Mouse (Mus musculus) heart, embryonic 13.5 days (tissue): ENCODE measurements at regions not wholly inside any gene's neighbourhood (a gene's known extent, or its start where the extent isn't known, plus 50 kb on each side); places are given as distances from the start of the nearest gene placed in this dataset.

ENCODE experiments used
- ATAC-seq: fragments of 200-750 bp; cut with Nextera tagmentation; 2 replicates; pipeline ENCODE4 v1.8.0; 2017; ENCODE audit warnings: moderate TSS enrichment; ENCODE audit not compliant: insufficient number of reproducible peaks, low FRiP score, low TSS enrichment; ENCODE audit errors: extremely low read depth
- H3K27ac ChIP-seq: fragments of 300-500 bp; sonication (generic); replicated peaks from 2 replicates; pipeline ENCODE4 v1.5.1; 2015; ENCODE audit warnings: moderate library complexity, mild to moderate bottlenecking, inconsistent platforms
- H3K27me3 ChIP-seq: fragments of 300-500 bp; sonication (generic); replicated peaks from 2 replicates; pipeline ENCODE4 v1.6.1; 2015; ENCODE audit warnings: mild to moderate bottlenecking, inconsistent platforms
- H3K36me3 ChIP-seq: fragments of 300-500 bp; sonication (generic); 2 replicates; pipeline ENCODE4 v1.6.1; 2015; ENCODE audit warnings: mild to moderate bottlenecking, inconsistent platforms
- H3K4me1 ChIP-seq: fragments of 300-500 bp; sonication (generic); 2 replicates; pipeline ENCODE4 v1.6.1; 2015; ENCODE audit warnings: inconsistent platforms
- H3K4me2 ChIP-seq: fragments of 300-500 bp; sonication (generic); 2 replicates; pipeline ENCODE4 v1.6.1; 2015; ENCODE audit warnings: inconsistent platforms, mild to moderate bottlenecking, moderate library complexity
- H3K4me3 ChIP-seq: fragments of 300-500 bp; sonication (generic); 2 replicates; pipeline ENCODE4 v1.5.1; 2015; ENCODE audit warnings: moderate library complexity, mild to moderate bottlenecking, inconsistent platforms
- H3K9ac ChIP-seq: fragments of 300-500 bp; sonication (generic); 2 replicates; pipeline ENCODE4 v1.6.1; 2015; ENCODE audit warnings: inconsistent platforms, mild to moderate bottlenecking, moderate library complexity
- H3K9me3 ChIP-seq: fragments of 300-500 bp; sonication (generic); 2 replicates; pipeline ENCODE4 v1.6.1; 2016; ENCODE audit warnings: inconsistent platforms
- WGBS: fragments of 180-500 bp; shearing (Covaris S2); methylation state at CpG from one replicate; pipeline ENCODE4 v1.1.7; 2015; ENCODE audit warnings: mixed read lengths; 5-methylcytosine and 5-hydroxymethylcytosine counted together

DNA sequence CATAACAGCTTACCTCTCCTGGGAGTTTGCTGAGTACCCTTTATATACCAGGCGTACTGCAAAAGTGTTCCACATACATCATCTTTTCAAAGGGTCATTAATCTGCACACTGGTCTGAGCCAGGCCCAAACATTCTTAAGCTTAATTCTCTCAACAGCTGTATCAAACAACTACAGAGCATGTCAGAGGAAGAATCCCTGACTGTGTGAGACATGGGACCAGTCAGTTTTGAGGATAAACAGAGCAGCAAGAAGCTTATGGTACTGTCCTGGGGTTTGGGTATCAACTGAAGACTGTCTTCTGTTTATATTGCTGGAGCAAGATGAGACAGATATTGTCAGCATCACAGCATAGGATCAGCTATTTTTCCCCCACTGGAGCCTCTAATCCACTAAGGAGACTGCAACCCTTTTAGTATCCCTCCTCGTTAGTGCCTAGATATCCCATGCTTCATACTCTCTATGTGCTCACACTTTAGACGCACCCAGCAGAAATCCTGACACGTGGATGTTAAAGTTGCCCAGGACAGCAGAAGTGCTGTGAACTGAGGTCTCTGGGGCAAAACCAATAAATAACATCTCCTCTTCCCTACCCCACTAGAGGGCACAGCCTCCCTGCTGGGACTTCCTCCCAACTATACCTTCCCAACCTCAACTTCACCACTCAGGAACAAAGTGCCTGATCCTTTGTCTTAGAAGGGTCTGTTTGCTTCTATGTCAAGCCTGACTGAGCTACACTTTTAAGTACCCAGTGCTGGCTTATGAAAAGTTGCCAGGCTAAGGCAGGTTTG lies 271.6 kb downstream of the Gm826 start:
- Histone ChIP-seq H3K4me2 (no peak overlapping the region), H3K9ac (no peak overlapping the region), H3K27me3 (peaks cover 12% of the 10 kb centered on the region), H3K4me1 (peaks cover 36% of the 10 kb centered on the region), H3K27ac (no peak overlapping the region), H3K9me3 (no peaks in the 10 kb centered on the region), H3K36me3 (no peaks in the 10 kb centered on the region), H3K4me3 (no peak overlapping the region)
- no peak for ATAC-seq
- 45% methylated on average over 4 of the region's 4 CpGs for WGBS

DNA sequence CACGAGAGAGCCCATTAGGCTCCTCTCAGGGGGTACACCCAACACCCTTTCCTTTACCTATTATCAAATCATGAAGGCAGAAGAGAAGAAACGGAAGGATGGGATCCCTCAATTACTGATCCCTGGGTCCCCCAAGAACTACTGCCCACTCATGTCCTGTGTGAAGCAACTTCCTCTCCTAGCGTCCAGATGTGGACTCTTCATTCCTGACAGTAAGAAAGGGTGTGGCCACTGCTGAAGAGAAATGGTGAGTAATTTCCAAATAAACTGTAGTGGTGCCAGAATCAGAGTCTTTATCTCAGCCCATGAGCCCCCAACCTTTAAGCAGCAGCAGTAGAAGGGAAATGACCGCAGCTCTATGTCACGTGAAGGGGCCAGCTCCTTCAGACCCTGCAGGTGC lies 273.9 kb downstream of the Gm826 start:
- Histone ChIP-seq H3K27ac (no peak overlapping the region), H3K36me3 (no peaks in the 10 kb centered on the region), H3K27me3 (peaks cover 18% of the 10 kb centered on the region), H3K9me3 (no peaks in the 10 kb centered on the region), H3K4me3 (no peak overlapping the region), H3K9ac (no peak overlapping the region), H3K4me2 (no peak overlapping the region), H3K4me1 (peaks cover 14% of the 10 kb centered on the region)
- ATAC-seq: no peak
- 72% methylated on average over 5 of the region's 5 CpGs for WGBS

DNA sequence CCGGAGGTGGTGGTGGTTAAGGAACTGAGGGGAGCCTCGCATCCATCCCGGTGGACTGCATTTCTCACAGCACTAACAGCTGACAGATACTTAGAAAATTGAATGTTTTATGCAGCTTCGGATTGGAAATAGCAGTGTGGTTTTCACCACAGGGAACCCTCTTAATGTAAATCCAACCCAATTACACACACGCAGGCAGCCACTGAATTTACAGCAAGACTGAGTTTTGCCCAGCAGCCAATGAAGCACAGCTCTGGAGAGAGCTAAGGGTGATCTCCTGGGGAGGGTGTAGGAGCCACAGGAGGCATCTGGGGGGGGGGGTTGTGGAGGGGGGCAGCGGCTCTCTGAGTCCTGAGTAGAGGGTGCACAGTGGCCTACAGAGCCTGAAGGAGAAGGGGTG lies 276.8 kb downstream of the Gm826 start:
- H3K36me3 ChIP-seq: no peaks in the 10 kb centered on the region
- WGBS: 44% methylated on average over 6 of the region's 6 CpGs
- no peaks in the 10 kb centered on the region for H3K9me3 ChIP-seq
- peaks cover 2% of the 10 kb centered on the region; the same call in 1 of the 2 replicates for H3K4me1 ChIP-seq
- peaks cover 25% of the 10 kb centered on the region for H3K27me3 ChIP-seq
- ATAC-seq: no peak
- no peak overlapping the region for H3K4me2 ChIP-seq
- no peak overlapping the region for H3K27ac ChIP-seq
- H3K9ac ChIP-seq: no peak overlapping the region
- H3K4me3 ChIP-seq: no peak overlapping the region

DNA sequence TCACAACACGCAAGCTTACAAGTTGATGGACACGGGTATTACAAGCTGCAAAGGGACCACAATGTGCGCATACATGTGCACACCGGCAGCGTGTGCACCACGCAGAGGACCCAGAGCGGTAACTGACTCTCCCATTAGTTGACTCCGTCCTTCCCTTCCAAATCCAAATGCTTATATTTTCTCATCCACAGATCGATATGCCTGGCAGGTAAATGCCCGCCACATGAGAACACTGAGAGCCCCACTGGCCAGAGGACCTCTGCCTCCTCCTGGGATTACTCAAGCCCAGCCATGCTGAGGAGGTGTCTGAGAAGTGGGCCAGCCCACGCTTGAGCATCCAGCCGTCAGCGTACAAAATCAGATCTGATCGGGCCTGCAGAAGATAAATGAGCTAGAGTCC lies 279.6 kb downstream of the Gm826 start:
- 77% methylated on average over 14 of the region's 14 CpGs for WGBS
- Histone ChIP-seq H3K4me2 (no peak overlapping the region), H3K9me3 (no peaks in the 10 kb centered on the region), H3K27me3 (peaks cover 28% of the 10 kb centered on the region), H3K36me3 (no peaks in the 10 kb centered on the region), H3K27ac (no peak overlapping the region), H3K4me1 (no peaks in the 10 kb centered on the region), H3K9ac (no peak overlapping the region), H3K4me3 (no peak overlapping the region)
- ATAC-seq: no peak

DNA sequence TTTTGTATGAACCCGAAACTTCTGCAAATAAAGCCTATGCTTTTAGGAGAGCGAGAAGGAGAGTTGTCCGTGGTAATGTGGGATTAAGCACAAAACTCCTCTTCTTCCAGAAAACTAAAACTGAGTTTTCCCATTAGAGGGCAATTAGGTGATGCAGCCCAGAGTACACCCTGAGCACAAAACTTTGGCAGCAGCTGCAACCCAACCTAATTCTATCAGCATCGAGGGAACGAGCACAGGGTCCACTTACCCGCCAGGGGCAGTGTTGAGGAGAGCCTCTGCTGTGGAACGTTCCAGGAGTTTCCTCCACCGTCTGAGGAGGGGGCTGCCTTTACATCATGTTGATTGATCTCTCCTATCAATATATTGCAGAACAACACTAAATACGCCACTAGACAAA lies 285.7 kb downstream of the Gm826 start:
- Histone ChIP-seq H3K27ac (no peak overlapping the region), H3K4me2 (no peak overlapping the region), H3K27me3 (0 out of 2 replicates have a peak, but pooled peaks cover 7% of the 10 kb centered on the region), H3K9ac (no peak overlapping the region), H3K36me3 (no peaks in the 10 kb centered on the region), H3K9me3 (no peaks in the 10 kb centered on the region), H3K4me1 (peaks cover 7% of the 10 kb centered on the region; the same call in 1 of the 2 replicates), H3K4me3 (no peak overlapping the region)
- ATAC-seq: no peak
- 79% methylated on average over 9 of the region's 9 CpGs for WGBS

DNA sequence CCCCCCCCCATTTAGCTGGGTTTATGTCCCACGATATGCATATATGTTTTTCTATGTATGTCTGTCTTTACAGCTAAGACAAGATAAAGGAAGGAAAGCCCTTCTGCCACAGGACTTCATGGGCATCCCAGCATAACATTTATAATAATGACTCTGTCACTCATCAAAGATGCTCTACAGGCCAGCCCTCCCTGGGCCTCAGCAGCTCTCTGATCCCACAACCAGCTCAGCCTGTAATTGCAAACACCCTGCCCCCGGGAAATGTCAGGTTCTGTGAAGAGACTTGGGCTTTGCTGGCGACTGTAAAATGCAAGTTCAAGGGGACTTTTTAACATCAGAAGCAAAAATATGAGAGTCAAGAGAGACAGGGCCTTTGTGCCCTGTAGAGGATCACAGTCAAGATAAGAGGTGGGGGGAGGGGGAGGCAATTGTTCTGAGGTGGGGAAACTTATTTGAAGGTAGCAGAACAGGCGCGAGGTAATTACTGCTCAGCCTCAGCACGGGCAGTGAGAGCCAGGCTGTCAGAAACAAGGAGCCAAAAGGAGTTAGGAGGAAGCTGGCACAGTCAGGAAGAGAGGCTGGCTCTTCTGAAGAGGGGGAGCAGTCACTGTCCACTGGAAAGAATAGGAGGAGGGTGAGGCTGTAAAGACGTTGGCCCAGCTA lies 286.9 kb downstream of the Gm826 start:
- no peak for ATAC-seq
- H3K9ac ChIP-seq: no peak overlapping the region
- H3K4me2 ChIP-seq: no peak overlapping the region
- H3K27ac ChIP-seq: no peak overlapping the region
- 0 out of 2 replicates have a peak, but pooled peaks cover 4% of the 10 kb centered on the region for H3K27me3 ChIP-seq
- H3K4me1 ChIP-seq: peaks cover 7% of the 10 kb centered on the region; the same call in 1 of the 2 replicates
- no peaks in the 10 kb centered on the region for H3K36me3 ChIP-seq
- H3K4me3 ChIP-seq: no peak overlapping the region
- 25% methylated on average over 7 of the region's 7 CpGs for WGBS
- H3K9me3 ChIP-seq: no peaks in the 10 kb centered on the region

DNA sequence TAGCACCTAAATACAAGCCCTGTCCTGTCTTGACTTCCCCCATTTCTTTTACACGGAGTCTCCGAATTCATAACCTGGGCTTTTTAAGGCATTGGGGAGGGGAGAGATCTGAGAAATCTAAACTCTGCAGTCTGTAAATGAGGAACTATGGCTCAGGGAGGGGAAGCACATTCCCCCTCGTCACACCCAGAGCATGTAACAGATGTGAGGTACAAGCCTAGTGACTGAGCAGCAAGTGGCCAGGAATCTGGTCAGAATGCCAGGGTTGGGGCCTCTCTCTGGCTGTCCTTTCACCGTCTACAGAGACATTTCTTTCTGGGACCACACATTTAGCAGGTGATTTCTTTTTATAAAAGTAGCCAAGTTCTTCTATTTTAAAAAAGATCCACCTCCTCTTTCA lies 289.4 kb downstream of the Gm826 start:
- 67% methylated on average over 4 of the region's 4 CpGs for WGBS
- Histone ChIP-seq H3K27ac (0 out of 2 replicates have a peak overlapping the region, but pooled peaks have one; percentile 14), H3K27me3 (no peaks in the 10 kb centered on the region), H3K4me1 (peaks cover 7% of the 10 kb centered on the region; the same call in 1 of the 2 replicates), H3K36me3 (no peaks in the 10 kb centered on the region), H3K4me3 (no peak overlapping the region), H3K9ac (no peak overlapping the region), H3K9me3 (no peaks in the 10 kb centered on the region), H3K4me2 (no peak overlapping the region)
- no peak for ATAC-seq

DNA sequence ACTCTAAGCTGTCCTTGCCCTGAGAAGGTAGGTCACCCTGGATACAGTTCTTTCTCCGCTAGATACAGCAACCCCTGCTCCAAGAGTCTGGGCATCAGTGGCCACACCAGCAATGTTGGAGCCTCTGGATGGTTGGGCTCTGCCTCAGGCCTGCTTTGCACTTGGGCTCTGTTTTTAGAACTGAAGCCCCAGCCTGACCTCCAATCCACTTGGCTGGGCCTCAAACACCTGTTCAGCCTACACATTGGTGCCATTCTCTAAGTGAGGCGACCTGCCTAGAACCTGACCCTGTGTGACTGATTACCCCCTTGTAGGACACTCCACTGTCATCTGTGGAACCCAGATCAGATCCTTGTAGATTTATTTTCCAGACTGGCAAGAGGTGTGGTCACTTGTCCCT lies 289.8 kb downstream of the Gm826 start:
- no peak overlapping the region for H3K9ac ChIP-seq
- no peaks in the 10 kb centered on the region for H3K27me3 ChIP-seq
- H3K27ac ChIP-seq: no peak overlapping the region
- H3K4me3 ChIP-seq: no peak overlapping the region
- peaks cover 7% of the 10 kb centered on the region; the same call in 1 of the 2 replicates for H3K4me1 ChIP-seq
- H3K36me3 ChIP-seq: no peaks in the 10 kb centered on the region
- ATAC-seq: no peak
- no peak overlapping the region for H3K4me2 ChIP-seq
- WGBS: 54% methylated on average over 2 of the region's 2 CpGs
- H3K9me3 ChIP-seq: no peaks in the 10 kb centered on the region

DNA sequence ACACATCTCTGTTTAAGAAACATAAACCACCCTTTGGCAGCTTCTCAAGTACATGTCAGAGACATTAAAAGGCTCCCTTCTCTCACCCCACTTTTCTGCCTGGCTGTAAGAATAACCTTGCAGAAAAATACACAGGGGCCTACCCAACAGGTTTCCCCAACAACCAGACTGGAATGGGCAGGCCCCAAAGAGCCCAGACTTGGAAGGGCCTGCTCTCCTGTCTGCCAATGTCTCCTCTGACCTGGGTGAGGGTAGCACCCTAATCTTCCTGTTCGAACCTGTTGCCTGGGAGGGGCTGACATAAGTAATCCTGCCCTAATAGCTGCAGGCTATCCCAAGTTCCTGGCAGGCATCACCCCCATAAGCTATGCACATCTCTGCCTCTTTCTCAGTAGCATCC lies 304.5 kb downstream of the Gm826 start:
- Histone ChIP-seq H3K9me3 (no peaks in the 10 kb centered on the region), H3K36me3 (no peaks in the 10 kb centered on the region), H3K9ac (no peak overlapping the region), H3K4me2 (no peak overlapping the region), H3K4me3 (no peak overlapping the region), H3K27ac (no peak overlapping the region), H3K4me1 (0 out of 2 replicates have a peak, but pooled peaks cover 11% of the 10 kb centered on the region), H3K27me3 (no peaks in the 10 kb centered on the region)
- WGBS: 76% methylated on average over 1 of the region's 1 CpGs
- ATAC-seq: no peak

DNA sequence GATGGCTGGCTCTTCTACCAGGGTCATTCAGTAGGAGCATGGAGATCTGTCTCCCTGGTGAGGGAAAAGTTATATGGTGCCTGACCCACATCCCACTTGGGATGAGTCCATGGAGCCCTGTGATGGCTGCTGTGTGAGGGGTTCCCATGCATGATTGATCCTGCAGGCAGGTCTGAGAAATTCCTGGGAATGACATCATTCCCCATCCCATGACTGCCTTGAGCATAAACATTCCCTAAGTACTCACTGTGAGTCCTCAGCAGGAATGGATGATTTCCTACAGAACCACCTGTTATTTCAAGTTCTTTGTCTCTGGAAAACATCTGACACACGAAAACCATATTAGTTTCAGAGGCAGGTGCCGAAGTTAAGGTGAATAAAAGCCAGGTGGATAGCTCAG lies 305.5 kb downstream of the Gm826 start:
- Histone ChIP-seq H3K36me3 (no peaks in the 10 kb centered on the region), H3K27me3 (no peaks in the 10 kb centered on the region), H3K4me1 (0 out of 2 replicates have a peak, but pooled peaks cover 11% of the 10 kb centered on the region), H3K4me2 (no peak overlapping the region), H3K27ac (no peak overlapping the region), H3K9me3 (no peaks in the 10 kb centered on the region), H3K9ac (no peak overlapping the region), H3K4me3 (no peak overlapping the region)
- ATAC-seq: no peak
- 69% methylated on average over 2 of the region's 2 CpGs for WGBS

DNA sequence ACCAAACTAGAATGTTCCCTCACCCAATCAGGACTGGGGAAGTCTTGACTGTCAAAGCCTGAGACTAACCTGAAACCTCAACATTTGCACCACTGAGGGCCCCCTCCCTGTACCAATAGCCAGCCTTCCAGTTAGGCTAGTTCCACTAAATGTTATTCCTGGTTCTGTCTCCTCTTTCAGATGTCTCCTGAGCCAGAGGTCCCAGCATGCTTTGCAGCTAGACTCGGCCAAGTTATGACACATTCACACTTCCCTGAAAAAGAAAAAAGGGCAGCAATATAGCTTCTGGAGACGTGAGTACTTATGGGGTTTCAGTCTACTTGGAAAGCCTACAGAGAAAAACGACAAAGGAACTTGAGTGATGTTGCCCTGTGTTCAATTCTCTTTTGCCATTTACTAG lies 308.1 kb downstream of the Gm826 start:
- no peak overlapping the region for H3K27ac ChIP-seq
- 0 out of 2 replicates have a peak, but pooled peaks cover 11% of the 10 kb centered on the region for H3K4me1 ChIP-seq
- no peak overlapping the region for H3K4me3 ChIP-seq
- WGBS: 66% methylated on average over 3 of the region's 3 CpGs
- H3K9ac ChIP-seq: no peak overlapping the region
- no peaks in the 10 kb centered on the region for H3K36me3 ChIP-seq
- H3K4me2 ChIP-seq: no peak overlapping the region
- no peaks in the 10 kb centered on the region for H3K27me3 ChIP-seq
- no peak for ATAC-seq
- H3K9me3 ChIP-seq: no peaks in the 10 kb centered on the region
